Mouse (Mus musculus) heart, adult 18-20 months (tissue): ENCODE measurements around the gene Aptx. TPM values are rescaled to one million over a fixed set of nuclear protein-coding genes. Genes with fewer than 3 reads are reported as not detected.

ENCODE experiments used
- DNase-seq, 2 experiments: peaks; one replicate each; pipeline ENCODE4 v3.0.0; 2021 to 2022; ENCODE audit warnings: mixed read lengths in 1 of 2
- long read RNA-seq, 2 experiments: library from polyadenylated mRNA; stranded (forward); transcript quantifications; one replicate each; pipeline ENCODE4 v2.0.0; 2021
- total RNA-seq, 2 experiments: library from RNA; stranded (reverse); gene quantifications; 2 replicates each; pipeline ENCODE4 v1.2.3; 2021

Aptx gene
- 10 to 100 TPM; 14.9 to 16.7 TPM for total RNA-seq
- long read RNA-seq, experiment 1, full-length matches to known transcripts: 9 of 17 reads
- long read RNA-seq, experiment 1, partial matches to known transcripts: 5 of 17 reads
- long read RNA-seq, experiment 1, other reads (novel, unspliced or antisense): 3 of 17 reads
- long read RNA-seq, experiment 2, full-length matches to known transcripts: 6 of 8 reads
- long read RNA-seq, experiment 2, partial matches to known transcripts: 1 of 8 reads
- long read RNA-seq, experiment 2, other reads (novel, unspliced or antisense): 1 of 8 reads

GRCm38 (mm10) chr4:40702797-40703709, at the start of gene Aptx:
TSS of gene Aptx (minus strand) at chr4:40703194.
- peak; percentile 96 to 98 for DNase-seq

- no peak for DNase-seq
Observed at GRCm38 (mm10) chr4:40735351-40735750, 32.4 kb upstream of the Aptx start.

GRCm38 (mm10) chr4:40731262-40731661, 28.3 kb upstream of the Aptx start:
- DNase-seq: no peak

- no peak for DNase-seq
Observed at GRCm38 (mm10) chr4:40727247-40727646, 24.3 kb upstream of the Aptx start.

- no peak for DNase-seq
Observed at GRCm38 (mm10) chr4:40725554-40725953, 22.6 kb upstream of the Aptx start.

- DNase-seq: no peak
Observed at GRCm38 (mm10) chr4:40725141-40725540, 22.1 kb upstream of the Aptx start.

- DNase-seq: peak; percentile 78 to 81
Observed at GRCm38 (mm10) chr4:40722687-40723460, 19.9 kb upstream of the Aptx start.

- peak; percentile 97 to 98 for DNase-seq
Observed at GRCm38 (mm10) chr4:40722011-40722666, 19.1 kb upstream of the Aptx start, which contains the start of gene Dnaja1. TSS of gene Dnaja1 (plus strand) at chr4:40722150.

GRCm38 (mm10) chr4:40720910-40721309, 17.9 kb upstream of the Aptx start:
- DNase-seq: peak in 1 of 2 experiments; percentile 14

- DNase-seq: no peak
Observed at GRCm38 (mm10) chr4:40717141-40717540, 14.1 kb upstream of the Aptx start.

GRCm38 (mm10) chr4:40703710-40704275, 799 bp upstream of the Aptx start:
- DNase-seq: no peak

GRCm38 (mm10) chr4:40701796-40702195, 1.2 kb downstream of the Aptx start:
- DNase-seq: no peak

GRCm38 (mm10) chr4:40700216-40700615, 2.8 kb downstream of the Aptx start:
- peak in 1 of 2 experiments; percentile 33 for DNase-seq

- no peak for DNase-seq
Observed at GRCm38 (mm10) chr4:40697059-40697458, 5.9 kb downstream of the Aptx start.

GRCm38 (mm10) chr4:40691100-40691499, 11.9 kb downstream of the Aptx start:
- no peak for DNase-seq

- no peak for DNase-seq
Observed at GRCm38 (mm10) chr4:40683306-40683705, 19.7 kb downstream of the Aptx start.

- no peak for DNase-seq
Observed at GRCm38 (mm10) chr4:40682359-40682758, 20.6 kb downstream of the Aptx start.

GRCm38 (mm10) chr4:40681908-40682307, 21.1 kb downstream of the Aptx start:
- peak; percentile 34 to 78 for DNase-seq

GRCm38 (mm10) chr4:40680250-40680860, 22.6 kb downstream of the Aptx start:
- DNase-seq: peak; percentile 28 to 35

GRCm38 (mm10) chr4:40677132-40677531, 25.9 kb downstream of the Aptx start:
- no peak for DNase-seq

- DNase-seq: no peak
Observed at GRCm38 (mm10) chr4:40676338-40676737, 26.7 kb downstream of the Aptx start.
